Mouse (Mus musculus): Measurements from ENCODE around the gene Grik5.

DNA sequence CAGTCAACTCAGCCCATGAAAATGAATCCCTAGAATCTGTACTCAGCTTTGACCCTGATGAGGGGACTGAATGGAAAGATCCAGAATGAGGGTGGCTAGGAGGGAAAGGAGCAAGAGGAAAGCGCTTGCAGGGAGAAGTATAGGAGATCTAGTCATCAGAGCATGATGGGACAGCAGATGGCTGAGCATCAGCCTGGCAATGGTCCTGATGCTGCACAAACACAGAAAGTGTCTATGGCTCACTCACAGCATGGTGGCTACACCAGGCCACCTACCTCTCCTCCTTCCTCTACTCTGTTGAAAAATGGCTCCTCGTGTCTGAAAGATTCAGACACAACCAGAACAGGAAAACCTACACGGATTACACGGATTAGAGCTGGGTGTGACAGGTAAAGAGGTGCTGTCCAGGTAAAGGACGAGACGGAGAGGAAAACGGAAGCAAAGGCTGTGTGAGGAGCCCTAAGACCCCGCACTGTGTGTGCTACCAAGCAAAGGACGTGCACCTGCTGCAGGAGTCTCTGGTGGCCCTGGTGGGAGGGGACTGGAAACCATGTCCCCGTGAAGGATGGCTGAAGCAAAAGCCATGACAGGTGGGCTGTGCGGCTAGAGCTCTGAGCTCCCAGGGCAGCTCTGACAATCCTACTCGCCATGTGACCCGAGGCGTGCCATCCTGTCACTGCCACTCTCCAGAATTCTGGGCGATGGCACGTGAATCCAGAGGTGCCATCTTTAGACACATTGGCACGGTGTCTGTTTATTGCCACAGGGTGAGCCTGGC, 40.2 kb upstream of the Grik5 start:
- TF ChIP-seq CTCF (IDR thresholded peaks at IDR 0.05; ENCODE audit: insufficient read depth, low read length) (no peak), POLR2A (IDR thresholded peaks at IDR 0.05; ENCODE audit: borderline replicate concordance, extremely low read depth, low read depth, low read length) (no peak)

All from lung, adult 2 months (tissue).